Mouse (Mus musculus) heart, postnatal 0 days (tissue): ENCODE data around the gene Mup6. TPM values are rescaled to one million over a fixed set of nuclear protein-coding genes. Genes with fewer than 3 reads are reported as not detected.
A peak's percentile ranks its signal among the peaks of the same experiment; 100 is the strongest.
"Not testable (repeated sequence)": the region's sequence is repeated elsewhere in the genome, so short reads cannot be mapped to it uniquely, and the experiment has no call there.

ENCODE experiments used
- ATAC-seq: fragments of 200-750 bp; cut with Nextera tagmentation; 2 replicates; pipeline ENCODE4 v1.8.0; 2017; ENCODE audit warnings: low read depth, moderate number of reproducible peaks, moderate library complexity; ENCODE audit not compliant: insufficient read depth
- DNase-seq: peaks from one replicate; pipeline ENCODE4 v3.0.0-alpha.2; 2016; ENCODE audit warnings: low spot score
- H3K27ac ChIP-seq: fragments of 300-500 bp; sonication (generic); 2 replicates; pipeline ENCODE4 v1.5.1; 2014; ENCODE audit warnings: low read depth, mild to moderate bottlenecking
- H3K27me3 ChIP-seq: fragments of 300-500 bp; sonication (generic); 2 replicates; pipeline ENCODE4 v1.6.1; 2014; ENCODE audit warnings: low read length, mixed read lengths; ENCODE audit not compliant: control insufficient read depth, insufficient read depth
- H3K36me3 ChIP-seq: fragments of 300-500 bp; sonication (generic); replicated peaks from 2 replicates; pipeline ENCODE4 v1.6.1; 2014; ENCODE audit warnings: low read length, mixed read lengths; ENCODE audit not compliant: control insufficient read depth, insufficient read depth
- H3K4me1 ChIP-seq: fragments of 300-500 bp; sonication (generic); 2 replicates; pipeline ENCODE4 v1.6.1; 2014; ENCODE audit warnings: antibody characterized with exemption; ENCODE audit not compliant: control insufficient read depth, insufficient read depth
- H3K4me2 ChIP-seq: fragments of 300-500 bp; sonication (generic); 2 replicates; pipeline ENCODE4 v1.6.1; 2014; ENCODE audit warnings: low read depth, mild to moderate bottlenecking, low read length, moderate library complexity
- H3K4me3 ChIP-seq: fragments of 300-500 bp; sonication (generic); 2 replicates; pipeline ENCODE4 v1.5.1; 2014; ENCODE audit warnings: low read depth, low read length
- H3K9ac ChIP-seq: fragments of 300-500 bp; sonication (generic); replicated peaks from 2 replicates; pipeline ENCODE4 v1.6.1; 2014; ENCODE audit warnings: low read depth, low read length, mixed read lengths
- H3K9me3 ChIP-seq: fragments of 300-500 bp; sonication (generic); replicated peaks from 2 replicates; pipeline ENCODE4 v1.6.1; 2016; ENCODE audit warnings: low read length; ENCODE audit not compliant: control insufficient read depth
- CTCF ChIP-seq: IDR thresholded peaks from 2 replicates; pipeline ENCODE4 v1.5.1; 2016; ENCODE audit warnings: antibody characterized with exemption, control low read depth, low read depth
- EP300 ChIP-seq: IDR thresholded peaks from 2 replicates; pipeline ENCODE4 v1.6.1; 2016; ENCODE audit warnings: antibody characterized with exemption, low read depth
- WGBS: fragments of 180-500 bp; shearing (Covaris S2); extraction: QIAGEN DNeasy Blood & Tissue Kit; methylation state at CpG from one replicate; pipeline ENCODE4 v1.1.7; 2014; 5-methylcytosine and 5-hydroxymethylcytosine counted together
- polyA plus RNA-seq: library from polyadenylated mRNA; unstranded; fragments of >200 nt; fragmentation: Nextera tagmentation; extraction: Ambion mirVana; gene quantifications from 2 replicates; pipeline ENCODE4 v1.2.1, GENCODE M21; 2015
- total RNA-seq: library from RNA; depleted of rRNA; stranded (reverse); fragments of >200 nt; gene quantifications from 2 replicates; pipeline ENCODE4 v1.2.3, GENCODE M21; 2014; ENCODE audit warnings: low replicate concordance

Gene Mup6
- total and polyA plus RNA-seq, 2 experiments from 2014 or later = not detected

DNA sequence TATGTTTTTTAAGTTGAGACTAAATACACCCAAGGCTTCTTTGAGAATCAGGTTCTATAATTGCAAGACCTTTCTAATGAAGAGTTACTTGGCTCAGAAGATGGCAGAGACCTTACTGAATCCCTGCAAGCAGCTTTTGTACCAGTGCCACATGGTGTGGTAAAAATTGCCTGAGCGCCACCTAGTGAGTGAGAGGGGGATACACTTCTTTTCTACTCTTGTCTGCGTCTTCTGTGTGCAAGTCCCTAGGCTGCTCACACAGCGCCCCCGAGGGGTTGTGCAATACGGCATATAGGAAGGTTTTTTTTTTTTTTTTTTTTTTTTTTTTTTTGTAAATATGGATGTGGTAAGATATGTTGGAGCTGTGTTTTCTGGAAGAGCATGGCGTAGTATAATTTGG lies 35.7 kb upstream of the Mup6 start:
- no peak overlapping the region for H3K4me3 ChIP-seq
- H3K9ac ChIP-seq = no peak overlapping the region
- H3K27ac ChIP-seq = no peak overlapping the region
- H3K4me1 ChIP-seq = peaks cover 6% of the 10 kb centered on the region; the same call in 1 of the 2 replicates
- no peaks in the 10 kb centered on the region for H3K36me3 ChIP-seq
- no peaks in the 10 kb centered on the region for H3K27me3 ChIP-seq
- H3K9me3 ChIP-seq = no peaks in the 10 kb centered on the region
- peak; percentile 86 for DNase-seq
- no peak overlapping the region for H3K4me2 ChIP-seq
- 10% methylated on average over 6 of the region's 6 CpGs for WGBS
- ATAC-seq = peak; percentile 88
- TF ChIP-seq CTCF (peak; percentile 89), EP300 (no peak)

DNA sequence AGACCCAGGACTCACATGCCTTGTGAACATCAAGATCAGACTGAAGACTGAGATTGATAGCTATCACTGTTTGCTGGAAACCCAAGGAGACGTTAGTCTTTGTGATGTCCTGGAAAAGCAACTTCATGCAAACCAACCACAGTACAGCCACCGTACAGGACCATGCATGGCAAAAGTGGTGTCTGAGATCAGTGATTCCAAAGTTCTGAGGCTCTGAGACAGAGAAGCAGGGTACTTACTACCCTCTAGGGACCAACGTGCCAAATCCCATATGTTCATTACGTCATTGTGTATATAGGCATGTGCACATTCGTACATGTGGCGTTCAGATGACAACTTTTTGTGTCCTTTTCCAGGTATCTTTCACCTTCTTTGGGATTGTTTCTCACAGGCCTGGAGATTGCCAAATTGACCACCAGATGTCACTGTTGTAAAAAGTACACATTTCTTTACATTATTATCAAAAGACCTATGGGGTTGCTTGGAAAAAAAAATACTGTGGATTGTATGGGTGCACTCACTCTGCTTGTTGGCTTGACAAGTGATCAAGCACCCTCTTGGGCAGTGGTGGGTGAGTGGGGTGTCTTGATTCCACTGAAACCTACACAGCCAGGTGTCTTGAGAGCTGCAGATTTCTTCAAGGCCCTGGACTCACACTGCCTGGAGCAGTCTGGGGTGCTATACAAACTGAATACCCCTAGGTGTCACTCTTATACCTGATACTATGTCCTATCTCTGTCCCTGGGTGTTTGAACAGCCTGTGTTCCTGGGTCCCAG lies 31.4 kb upstream of the Mup6 start:
- TF ChIP-seq CTCF (peak; percentile 30; the same call in 1 of the 2 replicates), EP300 (no peak)
- ATAC-seq = peak; percentile 39; the same call in 1 of the 2 replicates
- H3K9ac ChIP-seq = no peak overlapping the region
- peak; percentile 54 for DNase-seq
- no peak overlapping the region for H3K4me2 ChIP-seq
- H3K27me3 ChIP-seq = no peaks in the 10 kb centered on the region
- H3K4me1 ChIP-seq = no peaks in the 10 kb centered on the region
- no peaks in the 10 kb centered on the region for H3K36me3 ChIP-seq
- 34% methylated on average over 6 of the region's 6 CpGs for WGBS
- H3K4me3 ChIP-seq = no peak overlapping the region
- no peak overlapping the region for H3K27ac ChIP-seq
- H3K9me3 ChIP-seq = no peaks in the 10 kb centered on the region

DNA sequence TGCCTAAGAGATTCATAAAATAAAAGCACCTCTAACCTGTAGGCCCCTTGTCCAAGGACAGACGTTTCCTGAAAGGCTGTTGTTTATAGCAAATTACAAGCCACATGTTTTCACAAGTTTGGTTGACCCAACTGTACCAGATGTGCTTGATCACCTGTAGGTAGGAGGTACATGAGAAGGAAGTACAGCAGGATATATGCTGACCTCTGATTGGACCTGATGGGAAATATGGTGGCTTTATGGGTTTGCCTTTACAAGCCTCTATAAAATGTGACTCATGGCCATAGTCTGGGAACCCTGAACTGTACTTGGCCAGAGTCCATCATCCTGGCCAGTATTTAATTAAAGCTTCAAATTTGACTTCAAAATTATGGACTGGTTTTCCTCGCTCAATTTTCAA lies 26.6 kb upstream of the Mup6 start:
- no peak for DNase-seq
- no peak overlapping the region for H3K4me2 ChIP-seq
- H3K36me3 ChIP-seq = no peaks in the 10 kb centered on the region
- H3K9me3 ChIP-seq = no peaks in the 10 kb centered on the region
- TF ChIP-seq CTCF = no peak
- TF ChIP-seq EP300 = no peak
- no peaks in the 10 kb centered on the region for H3K4me1 ChIP-seq
- H3K27me3 ChIP-seq = no peaks in the 10 kb centered on the region
- H3K9ac ChIP-seq = no peak overlapping the region
- no peak overlapping the region for H3K4me3 ChIP-seq
- WGBS = 70% methylated on average over 2 of the region's 2 CpGs
- H3K27ac ChIP-seq = no peak overlapping the region
- ATAC-seq = no peak

DNA sequence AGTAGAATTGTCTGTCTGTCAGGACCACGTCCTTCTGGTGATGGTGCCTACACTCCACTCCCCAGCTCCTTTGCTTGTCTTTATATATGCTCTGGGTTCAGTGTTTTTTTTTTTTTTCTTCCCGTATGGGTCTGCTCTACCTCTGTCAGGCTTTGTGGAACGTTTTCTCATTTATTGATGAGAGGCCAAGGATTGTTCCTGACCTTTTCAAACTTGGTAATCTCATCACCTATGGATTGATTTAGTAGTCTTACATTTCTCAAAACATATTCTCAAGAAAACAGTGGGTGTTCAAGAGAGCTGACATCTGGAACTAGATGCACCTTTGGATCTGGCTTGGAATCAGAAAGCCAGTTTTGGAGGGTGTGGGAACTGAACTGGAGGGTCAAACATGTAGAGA lies 3.5 kb upstream of the Mup6 start, which contains the start of gene Mup4:
Gene Mup4, minus strand, starts transcription at position 101 of the 400 bp plus-strand sequence.
- WGBS = 61% methylated on average over 3 of the region's 3 CpGs
- TF ChIP-seq CTCF = no peak
- TF ChIP-seq EP300 = no peak

DNA sequence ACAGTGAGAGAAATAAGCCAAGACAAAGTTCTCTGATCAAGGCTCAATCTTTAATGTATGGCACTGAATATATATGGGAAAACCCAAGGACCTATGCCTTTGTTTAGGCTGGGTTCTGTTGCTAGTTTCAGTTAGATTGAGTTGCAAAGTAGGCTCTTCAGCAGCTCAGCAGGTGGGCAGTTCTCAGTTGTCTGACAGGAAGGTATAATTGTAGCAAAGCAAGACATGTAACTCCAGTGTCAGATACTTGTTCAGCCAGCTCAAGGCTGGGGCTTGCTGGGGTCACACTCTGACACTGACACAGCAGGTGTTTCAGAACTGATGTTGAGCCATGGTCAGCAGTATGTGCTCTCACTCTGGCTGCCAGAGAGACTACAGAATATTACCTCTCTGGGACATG lies 33.8 kb downstream of the Mup6 start:
- H3K4me2 ChIP-seq, H3K27me3 ChIP-seq, H3K9ac ChIP-seq, H3K4me1 ChIP-seq, DNase-seq, ATAC-seq, H3K36me3 ChIP-seq, H3K27ac ChIP-seq, H3K9me3 ChIP-seq, H3K4me3 ChIP-seq: not testable (repeated sequence)

More for the DNA sequence above, 3.5 kb upstream of the Mup6 start, which contains the start of gene Mup4:
- H3K36me3 ChIP-seq = no peaks in the 10 kb centered on the region
- H3K4me1 ChIP-seq = no peaks in the 10 kb centered on the region
- no peaks in the 10 kb centered on the region for H3K27me3 ChIP-seq
- H3K9me3 ChIP-seq = no peaks in the 10 kb centered on the region
- no peak within 1 kb of the TSS for H3K9ac ChIP-seq
- H3K4me2 ChIP-seq = no peak within 1 kb of the TSS
- H3K4me3 ChIP-seq = no peak within 1 kb of the TSS
- ATAC-seq (no peak), DNase-seq (no peak)
- no peak within 1 kb of the TSS for H3K27ac ChIP-seq

DNA sequence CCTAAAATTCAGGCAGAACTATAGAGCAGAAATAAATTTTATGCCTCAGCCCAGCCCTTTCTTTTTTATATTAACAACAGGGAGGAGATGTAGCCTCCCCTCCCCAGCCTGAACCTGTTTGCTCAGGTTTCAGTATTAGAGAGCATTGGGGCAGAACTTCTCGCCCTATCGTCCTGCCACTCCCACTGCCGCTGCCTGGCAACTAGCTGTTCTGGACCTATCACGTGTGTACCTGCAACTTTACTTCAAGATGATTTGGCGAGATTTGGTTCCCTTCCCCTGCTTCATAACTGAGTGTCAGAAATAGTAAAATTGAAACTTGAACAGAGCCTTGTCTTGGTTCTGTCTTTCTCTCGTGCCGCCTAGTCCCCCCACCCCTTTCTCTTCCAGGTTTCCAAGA lies 56.0 kb downstream of the Mup6 start:
- not testable (repeated sequence) for DNase-seq, H3K4me2 ChIP-seq, H3K4me1 ChIP-seq, H3K36me3 ChIP-seq, H3K4me3 ChIP-seq, H3K27ac ChIP-seq, ATAC-seq, H3K9me3 ChIP-seq, H3K27me3 ChIP-seq, H3K9ac ChIP-seq
- WGBS = 80% methylated on average over 7 of the region's 7 CpGs

DNA sequence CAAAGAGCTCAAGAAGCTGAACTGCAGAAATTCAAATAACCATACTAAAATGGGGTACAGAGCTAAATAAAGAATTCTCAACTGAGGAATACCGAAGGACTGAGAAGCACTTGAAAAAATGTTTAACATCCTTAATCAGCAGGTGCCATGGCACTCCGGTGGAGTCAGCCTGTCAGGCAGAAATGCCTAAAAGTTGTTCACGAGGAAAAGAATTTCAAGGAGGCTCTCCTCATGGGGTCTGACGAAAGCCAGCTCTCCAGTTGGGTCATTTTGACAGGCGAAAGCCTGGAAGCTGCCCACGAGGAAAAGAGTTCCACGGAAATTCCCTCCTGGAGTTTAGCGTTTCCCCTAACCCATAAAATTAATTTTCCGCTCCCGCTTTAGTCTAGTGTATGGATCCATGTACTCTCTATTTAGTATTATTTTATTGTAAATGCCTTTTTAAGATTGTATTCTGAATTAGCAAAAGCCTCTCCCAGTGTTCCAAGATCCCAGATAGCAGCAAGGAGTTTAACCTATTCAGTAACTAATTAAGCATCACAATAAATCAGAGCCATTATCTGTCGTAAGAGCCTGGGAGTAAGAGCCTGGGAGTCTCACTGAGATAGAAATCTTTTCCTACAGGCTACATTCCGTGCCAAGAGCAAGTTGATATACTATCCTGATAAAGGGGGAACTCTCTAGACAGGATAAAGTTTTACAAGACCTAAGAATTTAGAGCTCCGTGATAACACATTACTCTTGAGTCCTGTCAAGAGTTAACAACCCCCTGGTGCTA lies 65.4 kb downstream of the Mup6 start:
- not testable (repeated sequence) for H3K9ac ChIP-seq, H3K36me3 ChIP-seq, ATAC-seq, H3K4me2 ChIP-seq, H3K4me3 ChIP-seq, H3K27ac ChIP-seq, H3K9me3 ChIP-seq, H3K4me1 ChIP-seq, DNase-seq, H3K27me3 ChIP-seq
- 65% methylated on average over 12 of the region's 13 CpGs for WGBS
